Mouse (Mus musculus): ENCODE measurements around the gene Ankrd11.
A peak's percentile ranks its signal among the peaks of the same experiment; 100 is the strongest.

Gene Ankrd11

DNA sequence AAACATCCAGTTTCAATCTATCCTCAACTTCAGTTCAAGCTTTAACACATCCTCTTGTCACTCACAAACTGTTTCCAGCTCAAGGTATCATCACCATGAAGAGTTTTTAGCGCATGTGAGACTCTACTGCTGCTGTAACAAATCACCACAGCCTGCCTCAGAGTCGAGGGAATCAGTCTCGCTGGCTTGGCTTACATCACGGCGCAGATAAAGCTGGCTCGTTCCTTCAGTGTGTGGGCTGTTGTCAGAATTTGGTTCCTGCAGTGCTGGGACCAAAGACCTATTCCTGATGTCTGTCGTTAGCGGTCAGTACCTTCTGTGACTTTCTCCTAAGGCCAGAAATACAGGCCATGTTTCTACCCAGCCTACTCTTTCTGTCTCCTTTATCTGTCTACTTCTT is 144.9 kb downstream of the Ankrd11 start:
- DNase-seq (ENCODE audit: low read depth, low spot score): no peak

DNA sequence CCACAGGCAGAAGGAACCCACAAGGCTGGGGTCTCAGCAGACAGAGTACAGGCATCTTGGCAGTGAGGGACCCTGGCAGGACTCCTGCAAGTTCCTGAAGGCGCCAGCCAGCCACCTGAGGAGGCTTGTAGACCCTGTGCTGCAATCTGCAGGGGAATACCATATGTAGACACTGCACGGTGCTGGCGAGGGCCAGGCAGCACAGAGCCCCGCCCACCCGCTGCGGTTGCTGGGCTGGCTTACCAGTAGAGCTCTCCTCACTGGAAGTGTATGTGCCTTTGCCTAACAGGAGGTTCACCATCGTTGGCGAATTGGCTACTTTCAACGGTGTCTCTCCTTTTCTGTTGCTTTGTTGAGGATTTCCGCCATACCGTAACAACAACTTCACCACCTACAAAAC is 145.8 kb downstream of the Ankrd11 start:
- no peak for DNase-seq (ENCODE audit: low read depth, low spot score)

DNA sequence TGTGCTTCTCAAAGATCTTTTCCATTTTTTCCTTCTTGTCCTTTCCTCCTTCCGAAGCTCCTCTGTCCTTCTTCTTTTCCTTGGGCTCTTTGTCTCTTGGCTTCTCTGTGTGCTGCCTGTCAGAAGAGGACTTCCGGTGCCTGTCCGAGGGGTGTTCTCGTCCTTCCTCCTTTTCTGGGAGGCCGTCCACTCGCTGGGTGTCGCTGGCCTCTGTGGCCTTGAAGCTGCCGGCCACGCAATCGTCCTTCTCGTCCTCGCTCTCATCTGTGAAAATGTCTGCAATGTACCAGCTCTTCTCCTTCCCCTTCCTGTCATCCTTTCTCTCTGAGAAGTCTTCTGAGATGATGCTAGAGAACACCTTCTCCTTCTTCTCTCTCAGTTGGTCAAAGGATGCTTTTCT is 148.6 kb downstream of the Ankrd11 start:
- no peak for DNase-seq (ENCODE audit: low read depth, low spot score)

DNA sequence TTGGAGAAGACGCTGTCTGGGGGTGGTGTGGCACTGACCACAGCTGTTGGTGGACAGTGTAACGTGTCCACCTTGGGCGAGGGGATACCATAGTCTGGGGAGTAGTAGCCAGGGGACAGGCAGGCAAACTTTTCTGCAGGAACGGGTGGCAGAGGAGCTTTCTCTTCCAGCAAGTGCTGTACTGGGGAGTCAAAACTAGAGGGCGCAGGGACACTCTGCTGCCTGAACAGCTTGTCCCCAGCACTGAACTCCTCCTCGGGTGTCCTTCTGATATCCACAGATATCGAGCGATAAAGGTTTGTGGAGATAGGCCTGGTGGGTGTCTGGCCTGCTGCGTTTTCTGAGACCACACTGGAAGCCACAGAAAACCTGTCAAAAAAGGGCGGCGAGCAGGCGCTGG is 150.6 kb downstream of the Ankrd11 start:
- no peak for DNase-seq (ENCODE audit: low read depth, low spot score)

DNA sequence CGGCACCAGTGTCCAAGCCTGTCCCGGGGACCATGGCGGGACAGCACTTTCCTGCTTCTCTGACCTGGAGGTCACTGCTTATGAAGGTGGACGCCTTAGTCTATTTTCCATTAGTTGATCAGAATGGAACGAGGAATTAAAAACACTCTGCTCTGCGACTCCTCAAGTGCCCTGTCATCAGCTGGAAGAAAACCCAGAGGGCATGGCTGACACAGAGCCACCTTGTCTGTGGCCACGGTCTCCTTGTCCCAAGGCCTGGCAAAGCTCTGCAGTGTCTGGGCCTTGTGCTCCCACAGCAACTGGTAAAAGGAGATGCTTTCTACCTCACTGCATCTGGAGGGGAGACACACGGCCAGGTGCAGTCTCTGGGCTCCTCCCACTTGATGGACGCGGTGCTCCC is 158.4 kb downstream of the Ankrd11 start:
- no peak for DNase-seq (ENCODE audit: low read depth, low spot score)

DNA sequence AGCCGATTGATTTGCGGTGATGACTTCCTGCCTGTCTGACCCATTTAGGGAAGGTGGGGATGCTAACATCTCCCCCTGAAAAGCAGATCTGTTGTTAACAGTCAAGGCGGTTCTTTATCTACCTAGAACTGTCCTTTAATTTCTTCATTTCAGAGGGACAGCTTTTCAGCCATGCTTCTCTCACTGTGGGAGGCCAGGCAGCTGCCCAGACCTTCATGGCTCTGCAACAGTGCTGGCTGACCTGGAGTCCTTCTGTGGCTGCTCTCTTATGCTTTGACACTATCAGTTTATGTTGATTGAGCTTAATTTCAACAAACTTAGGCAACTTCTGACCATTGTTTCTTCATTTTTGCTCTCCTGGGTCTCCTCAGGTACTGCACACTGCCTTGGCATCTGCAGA is 161.8 kb downstream of the Ankrd11 start:
- no peak for DNase-seq (ENCODE audit: low read depth, low spot score)

DNA sequence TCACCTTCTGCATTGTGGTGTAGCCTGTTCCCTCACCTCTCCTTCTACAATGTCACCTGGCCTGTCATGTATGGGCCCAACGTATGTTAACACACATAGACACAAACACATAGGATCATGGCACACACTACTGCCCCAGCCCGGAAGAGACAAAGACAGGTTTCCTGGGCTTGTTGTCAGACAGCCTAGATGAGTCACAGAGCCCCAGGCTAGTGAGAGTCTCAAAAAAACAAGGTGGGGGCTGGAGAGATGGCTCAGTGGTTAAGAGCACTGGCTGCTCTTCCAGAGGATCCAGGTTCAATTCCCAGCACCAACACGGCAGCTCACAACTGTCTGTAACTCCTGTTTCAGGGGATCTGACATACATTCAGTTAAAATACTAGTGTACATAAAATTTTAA is 163.8 kb downstream of the Ankrd11 start:
- no peak for DNase-seq (ENCODE audit: low read depth, low spot score)

DNA sequence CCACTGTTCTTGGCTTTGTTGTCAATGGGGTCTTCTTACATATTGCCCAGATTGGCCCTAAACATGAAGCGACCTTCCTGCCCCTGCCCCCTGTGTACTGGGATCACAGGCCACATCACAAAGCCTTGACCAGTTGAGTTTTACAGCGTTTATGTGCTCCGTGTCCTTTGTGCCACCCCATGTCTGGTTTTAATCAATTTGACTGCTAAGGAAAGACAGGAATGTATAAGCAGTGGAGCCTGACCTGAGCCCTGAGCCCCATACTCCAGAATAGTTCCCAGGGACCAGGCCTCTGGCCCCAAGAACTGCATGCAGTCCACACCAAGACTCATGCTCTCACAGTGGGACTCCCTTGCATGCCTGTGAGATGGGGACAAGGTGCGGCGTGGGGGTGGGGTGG is 166.9 kb downstream of the Ankrd11 start:
- peak; percentile 43 for DNase-seq (ENCODE audit: low read depth, low spot score)

DNA sequence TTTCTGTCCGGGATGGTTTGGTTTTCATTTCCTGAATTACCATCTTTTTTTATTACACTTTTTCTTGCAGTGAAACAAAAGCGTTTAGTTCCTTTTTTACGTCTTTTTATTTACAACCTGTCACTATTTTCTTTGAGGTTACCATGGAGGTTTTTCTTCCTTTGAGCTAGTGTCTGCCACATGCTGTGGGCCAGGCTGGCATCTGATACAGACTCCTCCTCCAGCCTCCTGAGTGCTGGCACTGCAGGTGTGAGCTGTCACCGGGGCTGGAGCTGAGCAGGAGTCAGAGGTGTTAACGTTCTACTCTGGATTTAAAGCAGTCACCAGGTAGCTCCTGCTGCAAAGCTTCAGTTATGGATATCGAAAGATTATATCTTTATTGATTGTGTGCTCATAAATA is 168.9 kb downstream of the Ankrd11 start:
- no peak for DNase-seq (ENCODE audit: low read depth, low spot score)

DNA sequence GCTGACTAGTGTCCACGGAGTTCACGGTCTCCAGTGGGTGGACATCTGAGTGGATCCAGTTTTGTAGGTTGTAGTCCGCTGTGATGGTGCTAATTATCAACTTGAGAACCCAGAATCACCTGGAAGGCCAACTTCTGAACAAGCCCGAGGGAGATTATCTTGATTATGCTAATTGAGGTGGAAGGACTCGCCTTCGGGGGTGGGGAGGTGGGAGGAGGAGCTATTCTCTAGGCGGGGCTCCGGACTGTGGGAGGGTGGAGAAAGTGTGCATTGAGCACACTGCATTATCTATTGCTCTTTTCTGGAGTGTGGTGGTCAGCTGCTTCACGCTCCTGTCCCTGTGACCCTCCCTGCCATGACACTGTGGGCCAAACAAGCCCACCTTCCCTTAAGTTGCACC is 170.4 kb downstream of the Ankrd11 start:
- DNase-seq (ENCODE audit: low read depth, low spot score): no peak

DNA sequence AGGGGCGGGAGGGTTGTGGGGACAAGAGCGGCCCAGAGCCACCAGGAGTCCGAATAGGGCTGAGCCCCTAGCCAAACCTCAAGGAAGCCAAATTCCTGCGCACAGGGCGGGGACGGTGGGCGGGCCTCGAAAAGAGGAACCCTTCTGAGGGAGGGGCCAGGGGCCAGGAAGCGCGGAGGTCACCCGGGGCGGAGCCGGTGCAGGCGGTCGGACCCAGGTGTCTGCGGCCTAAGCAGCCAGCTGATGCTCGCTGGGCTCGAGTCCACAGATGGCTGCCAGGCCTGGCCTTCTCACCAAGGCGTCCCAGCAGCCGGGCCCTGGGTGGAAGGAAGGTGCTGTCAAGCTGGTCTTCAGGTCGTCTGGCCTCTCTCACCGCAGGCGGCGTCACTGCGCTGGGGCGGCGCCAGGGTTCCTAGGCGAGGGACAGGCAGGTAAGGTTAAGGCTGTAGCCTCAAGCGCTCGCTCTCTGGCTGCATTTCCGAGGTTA is 171.7 kb downstream of the Ankrd11 start:
- peak; percentile 45 for DNase-seq (ENCODE audit: low read depth, low spot score)

DNA sequence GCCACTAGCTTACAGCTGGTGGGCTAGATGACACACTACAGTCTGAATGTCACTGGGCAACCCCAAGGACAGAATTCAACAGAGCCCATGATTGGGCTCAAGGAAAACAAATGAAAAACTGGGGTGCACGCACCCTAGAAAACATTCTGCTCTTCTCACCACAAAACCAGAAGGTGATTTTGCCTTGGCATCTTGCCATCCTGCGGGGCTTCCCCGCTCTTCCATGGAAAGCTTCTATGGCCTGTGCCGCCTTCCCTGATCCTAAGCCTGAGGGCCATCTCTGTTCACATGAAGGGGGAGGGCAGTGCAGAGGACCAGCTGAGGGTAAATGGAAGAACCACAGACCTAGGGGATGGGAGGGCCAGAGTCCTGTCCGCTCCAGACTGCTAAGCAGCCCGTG is 174.1 kb downstream of the Ankrd11 start:
- no peak for DNase-seq (ENCODE audit: low read depth, low spot score)

DNA sequence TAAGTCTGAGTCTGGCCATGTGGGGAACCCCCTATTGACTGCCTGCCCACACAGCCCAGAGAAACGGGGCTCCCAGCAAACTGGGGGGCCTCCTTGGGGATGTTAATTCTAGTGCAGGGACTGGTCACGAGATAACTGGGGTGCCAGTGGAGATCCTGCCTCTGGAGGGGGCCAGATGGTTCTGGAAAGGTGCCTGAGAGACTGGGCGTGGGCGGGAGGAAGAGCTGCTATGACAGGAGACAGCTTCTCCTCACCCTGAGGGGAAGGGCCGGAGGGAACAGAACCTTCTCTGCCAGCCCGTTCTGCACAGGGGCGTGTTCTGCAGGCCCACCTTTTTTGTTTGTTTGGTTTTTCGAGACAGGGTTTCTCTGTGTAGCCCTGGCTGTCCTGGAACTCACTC is 175.8 kb downstream of the Ankrd11 start:
- no peak for DNase-seq (ENCODE audit: low read depth, low spot score)

DNA sequence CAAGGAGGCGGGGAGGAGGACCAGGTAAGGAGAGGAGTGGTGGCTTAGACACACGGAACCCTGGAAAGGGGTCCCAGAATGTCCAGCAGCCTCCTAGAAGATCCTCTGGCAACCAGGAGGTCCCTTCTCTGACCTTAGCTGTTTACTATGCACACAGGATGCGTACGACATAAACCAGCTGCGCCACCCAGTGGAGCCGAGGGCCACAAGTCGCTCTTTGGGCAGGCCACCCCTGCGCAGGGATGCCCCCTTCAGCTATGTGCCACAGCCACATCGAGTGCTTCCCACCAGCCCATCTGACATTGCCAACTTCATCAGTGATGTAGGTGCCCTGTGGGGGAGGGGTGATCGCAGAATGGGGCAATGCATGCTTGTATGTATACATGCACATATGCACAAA is 176.6 kb downstream of the Ankrd11 start:
- no peak for DNase-seq (ENCODE audit: low read depth, low spot score)

DNA sequence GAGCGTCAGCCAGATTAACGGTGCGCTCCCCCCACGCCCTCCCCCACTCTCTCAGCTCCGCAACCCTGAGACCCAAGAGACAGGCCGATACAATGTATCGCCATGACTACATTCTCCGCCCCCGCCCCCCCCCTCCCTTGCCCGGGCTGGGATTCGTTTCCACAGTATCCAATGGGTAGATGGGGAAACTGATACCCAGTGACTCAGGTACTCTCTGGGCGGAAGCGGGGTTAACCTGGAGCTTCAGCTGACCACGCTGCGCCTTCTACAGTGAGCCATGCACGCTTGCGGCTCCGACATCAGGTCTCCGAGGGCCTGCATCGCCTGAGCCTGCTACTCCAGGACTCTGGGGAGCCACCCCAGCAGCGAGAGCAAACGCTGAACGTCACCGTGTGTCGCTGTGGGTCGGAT is 177.4 kb downstream of the Ankrd11 start:
- no peak for DNase-seq (ENCODE audit: low read depth, low spot score)

DNA sequence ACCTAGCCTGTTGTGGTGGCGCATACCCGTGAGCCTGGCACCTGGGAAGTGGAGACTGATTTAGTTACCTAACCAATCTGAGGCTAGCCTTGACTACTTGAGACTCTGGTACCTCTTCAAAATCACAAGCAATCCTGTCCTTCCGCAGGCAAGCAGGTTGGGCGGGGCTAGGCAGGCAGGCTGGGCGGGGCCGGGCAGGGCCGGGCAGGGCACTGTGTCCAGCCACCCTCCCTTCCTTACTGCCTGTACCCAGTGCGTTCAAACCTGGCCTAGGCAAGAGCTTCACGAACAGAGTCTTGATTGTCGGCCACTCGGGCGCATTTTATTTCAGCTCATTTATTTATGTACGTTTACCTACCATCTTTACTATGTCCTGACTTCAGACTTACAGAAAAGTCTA is 182.2 kb downstream of the Ankrd11 start:
- no peak for DNase-seq (ENCODE audit: low read depth, low spot score)

DNA sequence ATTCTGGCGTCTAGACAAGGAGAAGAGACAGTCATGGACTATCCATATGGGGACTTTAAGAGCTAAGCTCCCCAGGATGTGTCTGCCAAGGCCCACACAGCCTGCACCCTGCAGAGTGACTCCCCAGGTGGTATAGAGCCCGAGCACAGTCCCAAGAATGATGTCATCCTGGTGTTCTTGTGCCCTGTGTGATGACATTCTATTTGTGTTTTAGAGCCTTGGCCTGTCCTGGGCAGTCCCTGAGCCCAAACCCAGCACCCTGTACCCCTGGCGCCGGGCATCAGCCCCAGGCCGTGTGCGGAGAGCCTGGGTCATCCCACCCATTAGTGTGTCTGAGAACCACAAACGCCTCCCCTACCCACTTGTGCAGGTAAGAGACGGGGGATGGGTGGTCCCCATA is 185.8 kb downstream of the Ankrd11 start:
- DNase-seq (ENCODE audit: low read depth, low spot score): no peak

DNA sequence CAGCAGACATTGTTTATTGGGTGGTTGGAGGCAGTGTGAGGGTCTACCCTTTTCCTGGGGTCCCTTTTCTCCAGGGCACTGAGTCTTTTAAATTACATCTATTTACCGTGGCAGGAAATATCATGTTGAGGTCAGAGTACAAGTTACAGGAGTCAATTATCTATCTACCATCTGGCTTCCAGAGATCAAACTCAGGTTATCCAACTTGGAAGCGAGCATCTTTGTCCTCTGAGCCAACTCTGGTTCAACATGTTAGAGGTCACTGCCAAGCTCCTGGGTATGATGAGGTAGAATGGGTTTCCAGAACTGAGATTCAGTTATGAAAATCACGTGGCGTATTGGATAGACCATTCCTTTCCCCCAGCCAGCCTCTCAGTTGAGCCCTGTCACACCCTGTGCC is 187.0 kb downstream of the Ankrd11 start:
- DNase-seq (ENCODE audit: low read depth, low spot score): no peak

DNA sequence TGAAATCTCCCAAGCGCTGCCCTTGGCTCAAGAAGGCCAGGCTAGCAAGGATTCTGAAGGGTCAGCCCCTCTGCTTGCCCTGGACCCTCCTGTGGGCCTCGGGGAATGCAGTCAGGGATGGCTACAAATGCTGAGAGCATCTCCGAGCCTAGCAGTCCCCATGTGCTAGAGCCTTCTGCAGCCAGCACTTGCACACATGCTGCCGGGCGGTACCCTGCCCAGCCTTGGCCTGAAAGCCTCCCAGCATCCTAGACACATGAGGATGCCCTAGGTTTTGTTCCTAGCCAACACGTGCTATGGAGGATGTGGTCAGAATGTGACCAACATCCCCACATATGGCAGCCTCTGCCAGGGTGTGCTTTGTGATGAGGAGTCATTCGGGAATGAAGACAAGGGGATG is 187.7 kb downstream of the Ankrd11 start:
- no peak for DNase-seq (ENCODE audit: low read depth, low spot score)

DNA sequence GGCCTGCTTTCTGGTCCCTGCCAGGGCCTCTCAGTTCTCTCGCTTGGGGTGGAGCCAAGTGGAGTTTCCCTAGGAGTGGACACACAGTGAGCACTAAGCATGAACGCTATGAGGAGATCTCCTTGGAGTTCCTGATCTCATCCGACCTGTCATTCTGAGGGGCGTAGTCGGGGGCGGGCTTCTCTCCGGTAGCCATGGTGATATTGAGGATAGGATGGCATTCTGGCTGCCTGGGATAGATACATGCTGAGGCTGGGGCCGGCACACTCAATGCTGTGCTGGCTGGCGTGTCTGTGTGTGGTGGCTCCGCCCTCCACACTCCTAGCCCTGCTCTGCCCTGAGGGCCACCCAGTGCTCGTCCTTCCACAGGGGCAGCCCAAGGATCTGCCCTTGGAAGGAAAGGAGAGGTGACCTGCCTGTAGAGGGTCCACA is 188.7 kb downstream of the Ankrd11 start:
- DNase-seq (ENCODE audit: low read depth, low spot score): peak; percentile 43

DNA sequence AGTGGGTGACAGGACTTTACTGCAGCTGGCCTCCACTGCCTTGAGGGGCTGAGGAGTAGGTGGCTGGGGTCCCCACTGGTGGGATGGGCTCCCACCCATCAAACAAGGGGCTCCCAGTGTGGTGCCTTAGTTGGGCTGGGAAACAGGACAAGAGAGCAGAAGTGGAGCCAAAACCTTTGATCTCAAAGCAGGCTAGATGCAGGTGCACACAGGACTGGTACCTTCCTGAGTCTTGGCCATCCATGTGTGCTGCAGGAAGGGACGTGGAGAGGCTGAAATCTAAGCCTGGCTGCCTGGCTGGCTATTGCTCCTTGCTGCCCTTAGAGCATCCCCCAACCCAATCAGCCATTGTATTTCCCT is 189.6 kb downstream of the Ankrd11 start:
- no peak for DNase-seq (ENCODE audit: low read depth, low spot score)

DNA sequence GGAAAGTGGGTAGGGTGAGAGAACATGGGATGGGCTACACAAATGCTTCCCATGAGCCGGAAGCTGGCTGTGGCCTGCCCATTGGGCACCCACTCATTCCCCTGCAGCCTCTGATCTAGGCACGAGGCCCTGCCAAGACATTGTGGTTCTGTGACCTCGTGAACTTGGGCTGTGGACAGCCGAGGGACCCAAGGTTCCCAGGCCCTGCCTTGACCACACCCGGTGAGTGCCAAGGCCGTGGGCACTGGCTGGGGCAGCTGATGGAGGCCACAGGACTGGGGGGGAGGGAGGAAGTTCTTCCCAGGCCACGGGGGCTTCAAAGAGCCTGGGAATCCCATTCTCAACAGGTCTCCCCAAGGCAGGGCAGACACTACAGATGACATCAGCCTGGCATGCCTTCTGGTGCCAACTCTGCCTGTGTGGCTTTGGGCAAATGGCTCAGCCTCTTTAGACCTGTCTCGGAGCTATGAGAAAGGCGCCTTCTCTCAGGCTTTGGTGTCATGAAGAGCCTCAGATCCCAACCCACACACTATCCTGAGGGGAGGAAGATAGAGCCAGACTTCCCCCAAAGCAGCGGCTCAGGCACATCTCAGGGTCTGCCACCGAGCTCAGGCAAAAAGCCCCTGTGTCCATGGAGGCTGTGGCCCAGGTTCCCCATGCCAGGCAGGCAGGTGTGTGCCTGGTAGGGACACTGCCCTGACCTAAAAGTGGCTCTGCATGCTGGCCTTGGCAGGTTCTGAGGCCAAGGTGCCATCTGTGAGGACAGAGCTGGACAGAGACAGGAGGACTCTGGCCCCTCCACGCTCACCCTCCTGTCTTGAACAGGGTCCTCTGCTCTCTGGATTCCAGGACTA is 190.2 kb downstream of the Ankrd11 start:
- no peak for DNase-seq (ENCODE audit: low read depth, low spot score)

DNA sequence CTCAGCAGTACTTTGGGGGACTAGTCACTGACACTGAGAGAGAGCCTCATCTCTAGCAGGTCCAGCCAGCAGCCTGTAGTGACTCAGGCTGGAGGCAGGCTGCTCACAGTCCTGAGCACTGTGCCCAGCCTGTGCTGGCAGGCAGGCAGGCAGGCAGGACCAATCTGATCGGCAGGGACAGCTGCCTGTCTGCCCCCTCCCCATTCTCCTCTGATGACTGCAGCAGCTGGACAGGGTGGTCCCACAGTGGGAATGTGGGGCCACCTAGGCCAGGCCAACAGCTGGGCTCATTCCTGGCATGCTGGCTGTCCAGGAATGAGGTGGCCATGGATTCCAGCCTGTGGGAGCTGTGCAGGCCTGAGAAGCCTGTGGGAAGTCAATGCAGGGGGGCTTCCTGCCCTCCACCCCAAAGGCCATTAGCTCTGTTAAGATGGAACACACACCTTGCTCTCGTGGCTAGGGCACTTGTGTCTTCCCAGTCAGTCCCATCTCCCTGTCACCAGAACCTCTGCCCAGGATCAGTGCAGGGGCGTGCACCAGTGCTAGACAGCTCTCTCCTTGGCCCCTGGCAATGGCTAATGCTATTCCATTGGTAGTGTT is 191.3 kb downstream of the Ankrd11 start:
- DNase-seq (ENCODE audit: low read depth, low spot score): peak; percentile 58
